Mouse (Mus musculus) MN1 (cell line): ENCODE results near the gene Slc22a18.
"Not testable (repeated sequence)": the region's sequence is repeated elsewhere in the genome, so short reads cannot be mapped to it uniquely, and the experiment has no call there.

ENCODE experiments used
- DNase-seq: peaks from one replicate; pipeline ENCODE4 v3.0.0-alpha.2; 2016; ENCODE audit warnings: low spot score

Slc22a18 gene

DNA sequence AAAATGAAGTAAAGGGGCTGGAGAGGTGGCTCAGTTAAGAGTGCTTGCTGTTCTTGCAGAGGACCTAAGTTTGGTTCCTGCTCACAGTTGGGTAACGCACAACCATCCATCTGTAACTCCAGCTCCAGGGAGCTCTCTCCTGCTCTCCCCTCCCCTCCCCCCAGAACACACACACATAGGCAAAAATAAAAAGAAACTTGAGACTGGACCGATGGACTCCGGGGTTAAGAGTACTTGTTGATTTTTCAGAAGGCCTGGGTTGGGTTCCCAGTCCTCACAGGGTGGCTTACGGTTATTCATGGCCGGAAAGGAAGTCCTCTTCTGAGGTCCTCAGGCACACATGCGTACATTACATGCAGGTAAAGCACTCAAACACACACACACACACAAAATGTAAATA, 30.4 kb downstream of the Slc22a18 start:
- DNase-seq = no peak

DNA sequence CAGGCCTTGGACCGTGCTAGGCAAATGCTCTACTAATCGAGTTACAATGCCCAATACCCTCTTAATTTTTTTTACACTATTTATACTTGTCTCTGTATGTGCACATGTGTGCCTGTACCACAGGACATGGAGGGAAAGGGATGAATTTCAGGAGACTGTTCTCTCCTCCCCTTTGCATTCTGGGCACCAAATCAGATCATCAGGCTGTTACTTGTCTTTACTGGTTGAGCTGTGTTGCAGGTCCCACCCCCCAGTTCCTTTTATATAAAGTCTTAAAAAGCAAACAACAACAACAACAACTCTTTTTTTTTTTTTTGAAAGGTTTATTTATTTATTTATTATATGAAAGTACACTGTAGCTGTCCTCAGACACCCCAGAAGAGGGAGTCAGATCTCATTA, 31.9 kb downstream of the Slc22a18 start:
- DNase-seq = no peak

DNA sequence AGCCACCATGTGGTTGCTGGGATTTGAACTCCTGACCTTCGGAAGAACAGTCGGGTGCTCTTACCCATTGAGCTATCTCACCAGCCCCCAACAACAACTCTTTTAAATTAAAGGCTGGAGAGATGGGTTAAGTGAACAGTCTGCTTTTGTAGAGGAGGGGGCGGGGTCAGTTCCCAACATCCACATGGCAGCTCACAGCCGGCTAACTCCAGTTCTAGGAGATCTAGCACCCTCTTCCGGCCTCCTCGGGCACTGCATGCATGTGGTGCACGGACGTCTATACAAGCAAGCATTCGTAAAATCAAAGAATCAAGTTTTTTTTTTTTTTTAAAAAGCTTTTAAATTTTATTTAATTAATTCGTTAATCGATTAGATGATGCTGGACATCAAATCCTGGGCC, 32.3 kb downstream of the Slc22a18 start:
- peak; percentile 68 for DNase-seq

DNA sequence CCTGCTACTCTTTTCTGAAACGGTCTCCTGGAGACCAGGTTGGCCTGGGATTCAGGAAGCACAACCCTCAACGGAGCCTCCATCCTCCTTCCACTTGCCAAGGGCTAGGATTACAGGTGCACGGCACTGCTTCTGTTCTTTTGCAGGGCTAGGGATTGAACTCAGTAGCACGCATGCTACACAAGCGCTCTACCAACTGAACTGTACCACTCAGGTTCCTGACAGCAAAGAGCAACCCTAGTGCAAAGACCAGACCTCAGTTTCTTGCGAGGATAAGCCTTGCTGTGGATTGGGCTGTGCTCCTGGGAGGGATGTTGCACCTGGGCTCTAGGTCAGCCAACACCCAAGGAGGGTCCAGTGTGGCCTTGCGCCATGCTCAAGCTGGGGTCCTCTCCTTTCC, 32.7 kb downstream of the Slc22a18 start:
- DNase-seq = no peak

DNA sequence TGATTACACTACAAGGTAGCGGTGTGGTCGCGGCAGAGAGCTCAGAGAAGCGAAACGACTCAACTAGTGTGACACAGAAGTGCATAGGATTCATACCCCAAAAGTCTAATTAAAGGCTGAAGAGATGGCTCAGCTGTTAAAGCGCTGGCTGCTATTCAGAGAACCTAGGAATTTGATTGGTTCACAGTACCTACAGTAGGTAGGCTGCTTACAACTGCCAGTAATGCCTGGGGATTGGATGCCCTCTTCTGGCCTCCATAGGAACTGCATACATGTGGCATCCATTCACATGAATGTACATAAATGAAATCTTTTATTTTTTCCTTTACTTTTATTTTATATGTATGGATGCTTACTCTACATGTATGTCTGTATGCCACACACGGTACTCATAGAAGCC, 33.1 kb downstream of the Slc22a18 start:
- DNase-seq = peak; percentile 35

DNA sequence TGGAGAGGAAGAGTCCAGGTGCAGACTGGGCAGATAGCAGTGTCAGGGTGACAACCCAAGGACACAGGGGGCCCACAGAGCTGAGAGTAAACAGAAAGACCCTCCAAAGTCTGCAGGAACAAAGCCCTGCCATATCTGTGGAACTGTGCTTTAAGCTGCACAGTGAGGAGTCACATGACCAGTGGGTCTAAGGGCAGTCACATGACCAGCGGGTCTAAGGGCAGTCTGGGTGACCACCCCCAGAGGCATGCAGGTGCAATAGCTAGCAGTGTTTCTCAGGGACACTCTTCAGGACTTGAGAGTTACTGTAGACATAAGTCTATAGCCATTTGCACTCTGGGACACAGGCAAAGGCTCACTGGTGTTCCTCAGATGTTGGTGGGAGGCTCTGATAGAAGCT, 36.0 kb downstream of the Slc22a18 start:
- no peak for DNase-seq

DNA sequence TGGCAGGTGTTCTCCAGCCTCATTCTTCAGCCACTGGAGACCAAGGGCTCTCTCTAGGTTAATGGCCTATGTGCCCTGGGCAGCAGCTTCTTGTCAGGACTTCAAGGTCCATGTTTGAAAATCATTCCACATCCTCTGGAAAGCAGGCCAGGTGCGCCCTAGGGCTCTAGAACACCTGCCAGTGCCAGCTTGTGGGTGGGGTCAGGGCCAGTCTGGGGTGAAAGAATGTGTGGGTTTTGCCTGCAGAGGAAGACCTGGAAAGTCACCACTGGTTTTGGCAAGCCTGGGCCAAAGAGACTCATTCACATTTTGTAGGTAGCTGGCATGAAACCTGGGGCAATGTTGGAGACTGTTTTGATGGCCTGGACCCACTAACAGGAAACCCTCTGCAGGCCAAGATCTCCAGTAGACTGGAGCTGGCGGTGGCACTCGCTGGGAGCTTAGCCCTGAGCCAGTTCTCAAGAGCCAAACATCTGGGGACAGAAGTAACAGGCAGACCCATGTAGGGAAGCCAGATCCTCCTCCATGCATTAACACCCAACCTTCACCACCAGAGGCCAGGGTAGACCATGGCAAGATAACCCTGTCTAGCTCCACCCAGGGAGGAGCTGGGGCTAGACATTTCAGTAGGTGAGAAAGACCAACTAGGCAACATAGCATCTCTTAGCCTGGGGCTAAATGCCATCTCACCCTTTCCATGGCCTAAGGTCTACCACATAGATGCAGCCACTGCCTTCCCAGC, 37.2 kb downstream of the Slc22a18 start:
- DNase-seq = no peak

DNA sequence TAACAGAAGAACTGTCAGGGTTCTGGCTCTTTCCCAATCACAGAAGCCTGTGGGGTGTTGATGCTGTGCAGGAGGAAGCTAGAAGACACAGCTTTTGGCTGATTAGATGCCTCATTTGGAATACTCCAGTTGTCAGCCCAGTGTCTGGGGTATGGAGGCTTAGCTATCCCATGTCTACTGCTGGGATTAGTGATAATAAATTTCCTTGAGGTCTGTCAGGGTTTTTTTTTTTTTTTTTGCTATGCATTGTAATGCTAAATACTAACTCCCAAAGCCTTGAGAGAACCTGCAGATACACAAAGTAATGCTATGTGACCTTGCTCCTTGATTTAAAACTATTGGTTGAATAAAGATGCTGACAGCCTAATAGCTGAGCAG, 37.8 kb downstream of the Slc22a18 start:
- no peak for DNase-seq

DNA sequence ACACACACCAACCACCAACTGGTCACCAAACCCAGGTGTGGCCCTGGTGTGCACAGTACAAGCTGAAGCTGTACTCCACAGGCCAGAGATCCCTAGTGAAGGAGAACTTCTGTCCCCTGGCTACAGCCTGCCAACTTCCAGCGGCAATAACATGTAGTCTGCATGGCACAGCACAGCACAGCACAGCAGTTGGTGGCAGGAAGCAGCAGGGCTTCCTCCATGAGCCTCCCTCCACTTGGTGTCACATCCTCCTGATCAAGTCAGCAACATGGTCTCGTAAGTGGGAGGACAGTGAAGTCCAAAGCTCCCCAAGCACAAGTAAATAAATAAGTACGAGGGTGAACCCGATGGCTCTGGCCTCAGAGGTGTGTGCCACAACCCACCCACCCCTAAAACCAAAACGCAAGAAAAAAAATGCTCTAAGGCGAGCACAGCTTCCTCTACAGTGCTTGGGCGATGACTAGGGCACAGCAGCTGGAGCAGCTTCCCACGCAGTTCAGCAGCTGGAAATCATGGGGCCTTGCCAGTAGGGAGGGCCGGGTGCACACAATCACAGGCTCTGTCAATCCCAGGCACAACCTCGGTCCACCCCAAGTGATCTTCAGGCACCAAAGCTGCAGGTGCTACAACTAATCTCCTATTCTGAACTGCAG, 40.4 kb downstream of the Slc22a18 start:
- DNase-seq = no peak

DNA sequence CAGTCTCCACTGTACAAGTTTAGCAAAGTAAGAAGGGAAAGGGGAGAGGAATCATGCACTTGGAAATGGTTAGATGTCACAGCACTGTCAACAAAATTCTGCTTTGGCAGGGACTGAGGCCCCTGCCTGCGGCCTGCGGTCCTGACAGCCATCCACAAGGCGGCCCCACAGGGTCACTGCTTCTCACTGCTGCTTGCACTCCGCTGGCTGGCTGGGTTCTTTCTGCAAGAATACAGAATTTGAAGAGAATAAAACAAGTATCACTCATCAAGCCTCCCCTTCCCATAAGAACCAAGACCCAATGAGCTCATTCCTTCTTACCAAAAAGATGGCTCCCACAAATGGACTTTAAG, 40.9 kb downstream of the Slc22a18 start:
- DNase-seq = no peak

DNA sequence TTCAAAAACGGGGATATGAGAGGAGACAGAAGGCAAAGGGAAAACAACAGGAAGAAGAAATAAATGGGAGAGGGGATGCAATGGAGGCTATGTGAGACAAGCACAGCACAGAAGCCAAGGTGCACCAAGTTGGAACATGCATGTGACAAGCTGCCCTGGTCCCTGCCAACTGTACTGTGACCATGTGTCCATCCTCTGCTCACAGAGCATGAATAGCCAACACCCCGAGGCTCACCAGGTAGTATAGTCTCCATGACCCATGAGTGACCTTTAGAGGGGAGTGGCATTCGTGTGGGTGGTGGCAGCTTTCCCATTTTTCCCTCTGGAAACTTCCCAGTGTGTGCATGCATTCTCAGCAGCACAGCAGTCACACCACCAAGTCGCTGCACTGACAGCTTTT, 45.8 kb downstream of the Slc22a18 start:
- no peak for DNase-seq

DNA sequence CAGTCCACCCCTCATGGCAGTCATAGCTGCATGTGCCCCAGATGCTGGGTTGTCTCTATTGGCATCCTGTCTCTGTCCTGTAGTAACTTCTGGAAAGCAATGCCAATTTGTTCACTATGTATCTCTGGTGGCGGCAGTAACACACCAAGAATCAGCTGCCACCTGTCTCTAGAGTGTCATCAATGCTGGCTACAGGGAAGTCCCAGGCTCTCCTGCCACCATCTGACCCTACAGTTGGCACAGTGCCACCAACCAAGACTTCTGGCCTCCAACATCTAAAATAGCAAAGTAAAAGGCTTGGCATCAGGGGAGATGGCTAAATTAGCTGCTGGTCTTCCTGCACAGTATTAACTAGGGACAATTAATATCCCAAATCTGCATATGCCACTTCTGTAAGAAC, 58.9 kb downstream of the Slc22a18 start:
- no peak for DNase-seq

DNA sequence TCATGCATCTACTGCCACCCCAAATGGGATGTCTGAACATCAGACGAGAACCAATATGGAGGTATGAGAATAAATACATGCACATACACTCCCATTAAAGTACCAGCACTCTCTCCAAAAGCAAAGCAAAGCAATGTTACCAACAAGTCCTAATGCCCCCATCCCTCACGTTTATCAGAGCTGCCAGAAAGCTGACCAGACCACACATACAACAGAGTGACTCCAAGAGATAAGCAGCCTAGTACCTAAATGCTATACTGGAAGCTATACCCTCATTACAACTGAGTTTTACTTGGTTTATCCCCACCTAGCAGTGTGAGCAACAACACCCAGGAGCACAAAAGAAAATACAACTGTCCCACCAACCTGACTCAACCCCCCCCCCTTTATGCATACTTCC, 59.7 kb downstream of the Slc22a18 start:
- DNase-seq = no peak

DNA sequence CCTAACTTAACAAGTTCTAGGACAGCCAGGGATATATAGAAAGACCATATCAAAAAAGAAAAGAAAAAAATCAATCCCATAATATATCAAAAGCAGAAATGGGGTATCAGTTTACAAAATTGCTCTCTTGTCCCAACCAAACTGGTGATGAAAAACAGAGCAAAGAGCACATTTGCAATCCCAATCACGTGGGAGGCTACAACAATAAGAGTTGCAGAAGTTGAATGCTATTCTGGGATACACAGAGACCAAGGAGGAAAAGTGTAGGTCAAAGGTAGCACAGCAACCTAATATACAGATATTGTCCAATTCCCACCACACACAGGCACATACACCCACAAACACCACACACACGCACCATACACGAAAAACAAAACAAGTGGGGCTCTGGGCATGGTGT, 62.7 kb downstream of the Slc22a18 start:
- DNase-seq = no peak

DNA sequence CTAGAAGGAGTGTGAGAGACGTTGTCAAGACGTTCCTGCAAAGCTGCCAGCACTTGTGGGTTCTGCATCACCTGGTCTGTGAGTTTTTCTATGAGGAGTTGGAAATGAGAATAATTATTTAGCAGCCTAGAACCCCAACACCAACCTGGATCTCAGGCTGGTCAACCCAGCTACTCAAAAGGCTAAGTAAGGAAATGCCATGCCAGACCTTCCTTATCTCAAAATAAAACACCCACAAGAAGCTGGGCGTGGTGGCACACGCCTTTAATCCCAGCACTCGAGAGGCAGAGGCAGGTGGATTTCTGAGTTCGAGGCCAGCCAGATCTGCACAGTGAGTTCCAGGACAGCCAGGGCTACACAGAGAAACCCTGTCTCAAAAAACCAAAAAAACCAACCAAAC, 64.7 kb downstream of the Slc22a18 start:
- not testable (repeated sequence) for DNase-seq

DNA sequence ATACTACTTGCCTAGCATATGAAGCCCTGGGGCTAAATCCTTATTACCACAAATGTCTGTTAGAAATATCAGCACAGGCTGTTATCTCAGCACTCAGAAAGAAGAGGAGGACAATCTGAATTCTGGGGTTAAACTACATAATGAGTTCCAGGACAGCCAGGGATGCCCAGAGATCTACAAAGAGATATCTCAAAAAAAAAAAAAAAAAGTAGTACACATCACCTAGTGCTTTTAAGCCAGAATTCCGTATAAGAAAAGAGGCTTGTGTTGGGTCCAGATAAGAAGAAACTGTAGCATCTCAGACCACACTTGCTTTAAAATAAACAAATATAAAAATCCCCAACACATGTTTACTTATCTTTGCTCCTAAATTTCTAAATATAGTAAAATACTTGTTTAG, 65.1 kb downstream of the Slc22a18 start:
- no peak for DNase-seq

DNA sequence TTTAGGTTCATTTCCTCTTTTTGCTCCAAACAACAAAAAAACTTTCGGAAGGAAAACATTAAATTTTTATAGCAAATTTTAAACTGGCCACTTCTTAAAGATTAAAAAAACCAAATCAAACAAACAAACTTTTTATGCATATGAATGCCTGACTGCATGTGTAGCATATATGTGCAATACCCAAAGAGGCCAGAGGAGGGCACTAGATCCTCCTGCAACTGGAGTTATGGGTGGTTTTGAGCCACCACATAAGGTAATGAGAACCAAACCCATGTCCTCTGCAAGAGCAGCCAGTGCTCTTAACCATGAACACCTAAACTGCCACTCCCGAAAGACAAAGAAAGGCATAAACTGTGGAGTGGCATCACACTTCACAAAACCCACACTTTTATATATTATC, 70.8 kb downstream of the Slc22a18 start:
- peak; percentile 23 for DNase-seq

DNA sequence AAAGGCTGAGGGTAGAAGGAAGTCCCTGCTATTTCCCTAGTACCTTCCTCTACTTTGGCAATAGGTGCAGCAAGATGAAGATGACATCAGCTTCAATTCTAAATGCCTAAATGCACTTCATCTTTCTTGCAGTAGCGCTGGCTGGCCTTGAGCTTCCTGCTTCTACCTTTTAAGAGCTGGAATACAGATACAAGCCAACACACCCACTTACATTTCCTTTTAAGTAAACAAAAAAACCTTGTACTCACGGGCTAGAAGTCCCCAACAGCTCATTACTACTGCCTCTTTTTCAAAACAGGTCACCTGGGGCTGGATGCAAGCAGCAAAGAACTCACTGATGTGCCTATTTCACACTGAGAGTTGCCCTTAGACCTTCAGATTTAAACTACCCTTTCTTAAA, 73.0 kb downstream of the Slc22a18 start:
- no peak for DNase-seq

DNA sequence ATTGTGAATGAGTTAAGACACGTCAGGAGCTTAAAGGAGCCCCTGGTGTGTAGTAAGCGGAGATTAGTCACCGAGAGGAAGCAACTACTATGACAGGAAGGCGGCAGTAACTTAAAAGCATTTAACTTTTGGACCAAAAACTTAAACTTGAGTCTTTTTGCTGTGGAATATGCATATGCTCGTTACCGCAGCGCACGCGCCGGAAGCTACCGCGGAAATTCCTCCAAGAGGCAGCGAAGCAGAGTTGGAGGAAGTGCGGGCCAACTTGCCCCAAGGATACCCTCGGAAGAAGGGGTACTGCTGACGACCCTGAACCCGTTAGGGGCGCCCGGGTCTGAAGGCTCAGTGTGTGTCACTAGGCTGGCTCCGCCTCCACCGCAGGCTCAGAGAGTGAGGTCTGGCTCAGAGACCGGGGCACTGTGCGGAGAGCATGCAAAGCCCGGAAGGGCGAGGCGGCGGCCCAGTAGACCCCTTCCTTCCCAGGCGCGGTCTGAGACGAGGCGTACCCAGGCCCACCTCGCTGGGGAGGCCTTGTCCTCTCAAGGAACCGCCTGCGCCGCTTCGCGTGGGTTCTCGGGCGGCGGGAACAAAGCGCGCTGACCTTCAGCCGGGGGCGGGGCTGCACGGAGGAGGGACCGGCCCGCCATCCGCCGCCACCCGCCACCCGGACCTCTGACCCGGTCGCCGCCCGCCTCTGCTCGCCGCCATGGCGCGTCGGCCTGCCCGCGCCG, 74.9 kb downstream of the Slc22a18 start:
- peak; percentile 69 for DNase-seq
